Mouse (Mus musculus) olfactory bulb, adult 2 months (tissue): ENCODE results near the gene Atg9b.

Experiments
- CTCF ChIP-seq: fragments of 200-500 bp; IDR thresholded peaks from 2 replicates; pipeline ENCODE4 v1.5.1; 2012; ENCODE audit warnings: low read depth, mild to moderate bottlenecking, low read length, moderate library complexity; ENCODE audit not compliant: insufficient read depth
- POLR2A ChIP-seq: fragments of 200-500 bp; IDR thresholded peaks from 2 replicates; pipeline ENCODE4 v1.6.1; 2012; ENCODE audit warnings: mild to moderate bottlenecking, low read depth, low read length, moderate library complexity; ENCODE audit not compliant: insufficient read depth

- TF ChIP-seq CTCF (no peak), POLR2A (peak; percentile 39)
Observed at GRCm38 (mm10) chr5:24352251-24352859, 39.6 kb downstream of the Atg9b start.
